Mouse (Mus musculus) lung, postnatal 10 days (tissue): Measurements from ENCODE around the gene Snorc.
A peak's percentile ranks its signal among the peaks of the same experiment; 100 is the strongest.

Source experiments
- DNase-seq: peaks from one replicate; pipeline ENCODE4 v3.0.0; 2021

The Snorc gene

GRCm38 (mm10) chr1:87510845-87511244 is 40.8 kb downstream of the Snorc start:
- DNase-seq = no peak

DNA sequence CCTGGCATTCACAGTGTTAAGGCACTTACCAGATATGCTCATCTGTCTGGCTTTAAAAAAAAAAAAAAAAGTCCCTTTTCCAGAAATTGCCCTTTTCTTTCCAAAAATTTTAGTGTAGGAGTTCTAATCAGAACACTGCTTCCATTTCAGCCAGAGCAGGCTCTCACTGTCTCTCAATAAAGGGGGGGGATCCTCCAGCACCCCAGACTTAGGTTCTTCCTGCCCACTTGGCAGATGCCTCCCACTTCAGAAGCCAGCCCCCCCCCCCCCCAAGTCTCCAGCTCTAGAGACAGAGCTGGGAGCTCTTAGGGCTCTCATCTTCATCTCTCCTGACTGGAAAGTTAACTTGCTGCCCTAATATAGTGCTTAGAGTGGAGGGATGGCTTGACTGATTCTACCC is 50.4 kb downstream of the Snorc start:
- DNase-seq = no peak

- DNase-seq = peak; percentile 21
Observed at GRCm38 (mm10) chr1:87521523-87521922, 51.5 kb downstream of the Snorc start.

DNA sequence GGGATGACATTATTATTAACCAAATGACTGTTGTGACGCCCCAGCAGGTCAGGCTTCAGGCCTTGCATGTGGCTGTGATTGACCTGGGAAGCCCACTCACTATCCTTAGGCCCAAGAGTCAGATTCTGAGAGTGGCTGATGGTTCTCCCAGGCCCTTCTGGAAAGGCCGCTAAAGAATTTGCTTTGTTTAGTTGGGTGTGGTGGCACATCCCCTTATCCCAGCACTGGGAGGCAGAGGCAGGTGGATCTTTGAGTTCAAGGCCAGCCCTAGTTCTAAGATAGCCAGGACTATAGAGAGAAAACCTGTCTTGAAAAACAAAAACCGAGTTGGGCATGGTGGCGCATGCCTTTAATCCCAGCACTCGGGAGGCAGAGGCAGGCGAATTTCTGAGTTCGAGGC is 55.0 kb downstream of the Snorc start:
- DNase-seq = no peak
